Mouse (Mus musculus) neutrophil, adult 5-6 weeks (primary cell): ENCODE measurements around the gene Fam111a. TPM values are rescaled to one million over a fixed set of nuclear protein-coding genes. Genes with fewer than 3 reads are reported as not detected.
"Not testable (repeated sequence)": the region's sequence is repeated elsewhere in the genome, so short reads cannot be mapped to it uniquely, and the experiment has no call there.

Experiments used
- ATAC-seq: fragments of 151-379, 151-347 bp; 2 replicates; pipeline ENCODE4 v1.8.0; 2017; ENCODE audit warnings: mild to moderate bottlenecking, moderate TSS enrichment; ENCODE audit not compliant: insufficient number of reproducible peaks, poor library complexity, low FRiP score, severe bottlenecking; ENCODE audit errors: extremely low read depth
- total RNA-seq: library from RNA; stranded (forward); fragments of 200-1000 nt; gene quantifications from 2 replicates; pipeline ENCODE4 v1.2.3, GENCODE M21; 2017

Fam111a gene
- 326 and 339 TPM in 2 replicates for total RNA-seq

DNA sequence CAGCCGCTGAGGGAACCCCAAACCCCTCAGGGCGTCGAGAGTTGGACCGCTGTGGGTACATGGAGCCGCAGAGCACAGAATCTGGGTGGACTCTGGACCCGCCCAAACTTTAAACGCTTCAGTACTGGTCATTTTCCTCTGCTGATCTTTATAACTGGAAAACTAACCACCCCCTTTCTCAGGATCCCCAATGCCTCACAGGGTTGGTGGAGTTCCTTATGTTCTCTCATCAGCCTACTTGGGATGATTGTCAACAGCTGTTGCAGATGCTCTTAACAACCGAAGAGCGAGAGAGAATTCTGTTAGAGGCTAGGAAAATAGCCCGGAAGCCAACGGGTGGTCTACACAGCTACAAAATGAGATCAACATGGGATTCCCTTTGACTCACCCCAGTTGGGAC lies at the start of gene Fam111a:
TSS of gene Fam111a (plus strand) at position 301 of the 400 bp plus-strand sequence.
- ATAC-seq = not testable (repeated sequence)

DNA sequence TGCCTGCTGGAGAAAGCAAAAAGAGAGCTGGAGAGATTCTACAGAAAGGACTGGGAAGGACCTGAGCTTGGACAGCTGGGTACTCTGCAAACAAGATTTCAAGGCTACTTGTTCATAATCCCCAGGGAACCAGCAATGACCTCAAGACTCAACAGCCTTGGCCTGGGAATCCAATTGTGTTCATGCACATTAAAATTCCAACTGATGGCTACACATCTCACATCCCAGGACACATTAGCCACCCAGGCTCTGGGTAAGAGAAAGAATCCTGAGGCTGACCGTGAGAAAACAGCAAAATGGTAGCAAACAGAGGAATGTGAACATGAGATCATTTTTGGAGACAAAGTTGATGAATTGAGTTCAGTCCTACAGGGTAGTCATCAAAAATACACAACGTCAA lies 49.3 kb upstream of the Fam111a start:
- no peak for ATAC-seq

- ATAC-seq = no peak
These were observed 47.6 kb upstream of the Fam111a start for GRCm38 (mm10) chr19:12497909-12498308.

DNA sequence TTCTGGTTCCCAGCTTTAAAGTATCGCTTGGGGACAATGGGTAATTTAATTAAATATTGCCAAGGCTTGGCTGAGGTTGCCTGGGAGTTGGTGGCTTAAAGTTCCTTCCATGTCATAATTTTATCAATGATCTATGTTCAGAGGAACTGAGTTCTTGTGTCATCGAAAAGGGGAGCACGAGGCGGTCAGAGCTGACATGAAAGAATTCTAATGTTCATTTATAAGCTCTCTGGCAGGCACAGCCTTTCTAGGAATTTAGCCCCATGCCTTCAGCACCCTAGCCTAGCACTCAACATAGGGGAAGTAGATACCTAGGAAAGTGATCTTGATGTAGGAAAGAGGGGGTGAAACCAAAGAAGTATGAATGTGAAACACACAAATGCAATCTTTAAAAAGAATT lies 47.2 kb upstream of the Fam111a start:
- ATAC-seq = no peak

DNA sequence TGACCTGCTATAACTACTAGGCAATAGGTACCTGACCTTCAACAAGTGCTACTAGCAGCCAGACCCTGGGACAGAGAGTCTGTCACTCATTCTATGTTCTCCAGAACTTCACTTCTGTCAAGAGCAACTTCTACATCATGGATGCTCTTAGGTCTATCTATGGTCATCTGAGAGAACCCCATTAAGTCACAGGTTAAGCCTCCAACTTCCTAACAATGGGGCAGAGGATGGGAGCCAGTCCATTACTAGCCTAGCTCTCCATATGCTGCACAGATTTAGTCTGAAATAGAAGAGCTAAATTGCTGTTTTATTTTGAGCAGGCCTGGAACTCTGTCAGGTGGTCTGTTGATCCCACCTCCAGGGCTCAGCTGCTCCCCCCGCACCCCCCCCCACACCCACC lies 46.6 kb upstream of the Fam111a start:
- no peak for ATAC-seq

- ATAC-seq = no peak
These were observed 46.1 kb upstream of the Fam111a start for GRCm38 (mm10) chr19:12499485-12499884.

DNA sequence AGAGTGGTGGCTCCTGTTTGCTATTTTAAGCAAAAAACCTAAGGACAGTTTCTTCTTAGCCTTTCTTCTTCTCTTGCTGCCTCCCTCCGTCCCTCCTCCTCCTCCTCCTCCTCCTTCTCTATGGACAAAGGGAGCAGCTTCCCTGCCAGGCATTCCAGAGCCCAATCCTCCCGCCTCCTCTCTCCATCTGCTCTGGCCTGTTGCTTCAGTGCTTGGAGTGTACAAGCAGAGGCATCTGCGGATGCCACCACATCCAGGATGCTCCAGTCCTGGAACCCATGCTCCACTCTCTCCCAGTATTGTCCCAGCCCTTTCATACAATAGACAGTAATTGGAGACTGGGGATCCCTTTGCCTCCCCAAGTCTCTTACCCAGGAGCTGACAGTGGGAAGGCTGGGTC lies 45.4 kb upstream of the Fam111a start:
- ATAC-seq = no peak

DNA sequence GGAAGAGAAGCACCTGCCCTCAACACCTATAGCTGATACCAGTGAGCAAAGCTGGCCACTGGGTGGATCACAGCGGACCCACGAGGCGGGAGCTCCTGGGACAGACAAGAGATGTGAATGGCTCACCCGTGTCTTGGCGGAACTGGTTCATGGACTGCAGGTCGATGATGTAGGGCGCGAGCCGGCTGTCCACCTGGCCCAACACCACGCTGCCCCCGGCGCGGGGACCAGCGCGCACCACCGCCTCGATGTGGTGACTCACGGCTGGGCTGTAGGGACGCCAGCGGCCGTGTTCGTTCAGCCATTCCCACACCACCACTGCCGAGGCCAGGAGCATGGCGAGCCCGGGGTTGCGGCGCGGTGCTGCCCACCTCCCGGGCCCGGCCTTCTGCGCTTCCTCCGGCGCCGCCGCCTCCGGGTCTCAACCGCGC lies 44.6 kb upstream of the Fam111a start:
- peak; percentile 4; the same call in 1 of the 2 replicates for ATAC-seq

DNA sequence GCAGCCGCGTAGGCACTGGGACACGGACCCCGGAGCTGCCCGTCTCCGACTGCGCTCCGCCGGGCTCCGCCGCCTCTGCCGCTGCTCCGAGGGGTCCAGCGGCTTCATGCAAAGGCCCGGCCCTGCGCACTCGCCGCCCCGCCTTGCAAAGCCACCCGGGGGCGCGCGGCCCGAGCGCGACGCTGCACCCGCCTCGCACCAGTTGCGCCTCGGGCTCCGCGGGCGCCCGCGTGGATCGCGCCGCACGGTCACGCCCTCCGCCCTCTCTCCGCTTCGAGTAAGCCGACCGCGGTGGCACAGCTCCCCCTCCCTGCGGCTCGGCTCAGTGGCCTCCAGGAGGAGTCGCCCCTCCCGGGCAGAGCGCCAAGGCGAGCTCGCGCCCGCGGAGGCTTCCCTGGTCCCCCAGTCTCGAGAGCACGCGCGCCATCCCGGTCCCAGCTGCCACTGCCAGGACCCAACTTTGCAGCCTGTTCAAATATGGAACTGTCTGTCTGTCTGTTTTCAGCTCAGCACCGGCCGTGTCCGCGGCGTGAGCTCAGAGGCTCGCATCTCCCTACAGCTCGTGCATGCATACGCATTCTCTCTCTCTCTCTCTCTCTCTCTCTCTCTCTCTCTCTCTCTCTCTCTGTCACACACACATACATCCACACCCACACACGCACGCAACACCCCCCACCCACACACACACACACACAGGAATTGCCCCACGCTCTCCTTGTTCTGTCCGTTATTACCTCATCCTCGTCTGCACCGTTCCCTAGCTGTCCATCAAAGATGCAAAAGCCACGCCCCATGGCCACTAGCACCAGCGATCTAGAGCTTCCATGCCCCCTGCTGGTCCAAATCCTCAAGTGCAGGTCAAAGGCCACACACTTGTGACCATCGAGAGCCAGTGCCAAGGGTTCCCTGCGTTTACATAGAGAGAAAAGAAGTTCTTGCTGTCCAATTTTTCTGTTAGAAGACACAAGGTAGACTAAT lies 43.9 kb upstream of the Fam111a start, which contains the start of gene Dtx4:
TSS of gene Dtx4 (minus strand) at position 85 of the 978 bp plus-strand sequence.
- ATAC-seq = peak; percentile 99

DNA sequence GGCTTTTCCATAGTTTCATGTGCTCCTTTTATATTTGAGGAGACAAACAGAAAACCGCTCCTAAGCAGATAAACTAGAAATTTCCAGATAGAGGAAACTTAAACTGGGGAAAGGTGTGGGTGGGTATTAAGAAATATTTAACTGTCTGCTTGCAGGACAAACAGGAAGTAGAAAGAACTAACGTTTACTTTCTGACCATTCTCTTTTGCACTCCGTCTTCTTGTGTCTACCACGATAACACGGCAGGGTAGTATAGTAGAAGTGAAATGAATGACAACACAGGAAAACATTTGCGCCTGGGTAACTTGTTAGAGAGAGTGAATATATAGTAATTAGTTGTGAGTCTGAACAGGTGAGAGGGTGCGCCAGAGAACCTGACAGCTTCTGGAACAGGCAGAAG lies 42.8 kb upstream of the Fam111a start:
- ATAC-seq = no peak

DNA sequence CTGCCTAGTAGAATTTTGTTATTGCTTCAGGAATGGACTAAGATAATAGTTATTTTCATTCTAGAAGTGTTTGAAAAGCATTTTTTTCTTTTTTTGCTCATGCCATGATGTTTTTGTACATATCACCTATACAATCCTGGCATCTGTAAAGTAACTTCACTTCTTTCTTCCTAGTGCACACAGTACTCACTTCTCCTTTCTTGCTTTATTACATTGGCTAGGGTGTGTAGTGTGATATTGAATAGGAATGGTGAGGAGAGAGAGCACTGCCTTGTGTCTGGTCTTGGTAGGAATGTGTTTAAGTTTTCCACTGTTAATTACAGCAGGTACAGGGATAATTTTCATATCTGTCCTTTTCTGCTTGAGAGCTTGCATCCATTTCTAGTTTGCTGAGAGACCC lies 30.9 kb upstream of the Fam111a start:
- no peak for ATAC-seq

GRCm38 (mm10) chr19:12517671-12518540 lies 27.6 kb upstream of the Fam111a start:
- ATAC-seq = peak; percentile 89

- ATAC-seq = no peak
These were observed 27.0 kb upstream of the Fam111a start for GRCm38 (mm10) chr19:12518541-12518890.

DNA sequence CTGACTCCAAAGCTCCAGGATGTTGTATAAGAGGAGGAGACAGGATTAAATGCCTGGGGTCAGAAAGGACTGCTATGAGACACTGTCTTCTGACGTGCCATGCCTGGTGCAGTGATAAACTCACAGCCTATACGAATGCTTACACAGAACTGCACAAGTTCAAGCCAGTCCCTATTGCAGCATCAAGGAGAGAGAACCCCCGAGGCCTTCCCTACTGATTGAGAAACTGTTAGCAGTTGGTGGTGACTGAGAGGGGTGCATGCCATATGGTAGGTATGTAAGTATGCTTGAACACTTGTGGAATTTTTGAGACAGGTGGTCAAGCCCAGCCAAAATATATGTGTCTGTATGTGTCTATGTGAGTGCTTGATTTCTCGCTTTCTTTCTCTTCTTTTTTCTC lies 22.2 kb upstream of the Fam111a start:
- no peak for ATAC-seq

DNA sequence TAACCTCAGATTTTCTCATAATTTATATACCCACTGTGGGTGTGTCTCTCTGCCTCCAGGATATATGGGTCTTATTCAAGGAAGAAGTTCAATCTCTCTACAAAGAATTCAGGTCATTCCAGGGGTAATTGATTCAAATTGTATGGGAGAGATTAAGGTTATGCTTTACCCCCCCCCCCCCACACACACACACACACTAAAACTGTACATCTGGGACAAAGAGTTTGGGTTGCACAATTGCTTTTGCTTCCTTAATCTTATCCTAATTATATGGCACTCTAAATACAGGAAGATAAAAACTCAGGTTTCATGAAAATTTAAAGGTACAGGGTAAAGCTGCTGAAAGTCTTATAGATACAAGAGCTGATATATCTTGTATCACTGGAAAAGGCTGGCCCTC lies 8.4 kb upstream of the Fam111a start:
- ATAC-seq = no peak

DNA sequence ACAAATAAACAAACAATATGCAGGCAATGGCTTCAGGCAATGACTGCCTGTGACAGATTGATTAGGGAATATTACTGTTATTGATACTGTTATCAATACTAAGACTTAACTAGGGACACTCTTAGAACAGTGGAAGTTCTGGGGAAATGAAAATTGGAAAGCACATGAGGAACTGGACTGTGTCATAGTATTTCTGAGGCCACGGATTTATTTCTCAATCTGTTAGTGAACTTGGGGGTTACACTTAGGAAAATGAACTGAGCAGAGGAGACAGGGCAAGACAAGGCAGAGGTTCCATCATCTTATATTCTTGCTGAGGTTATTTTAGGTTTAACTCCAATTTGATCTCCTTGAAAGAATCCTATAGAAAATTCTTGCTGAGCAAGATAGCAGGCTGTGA lies 5.6 kb upstream of the Fam111a start:
- ATAC-seq = no peak

DNA sequence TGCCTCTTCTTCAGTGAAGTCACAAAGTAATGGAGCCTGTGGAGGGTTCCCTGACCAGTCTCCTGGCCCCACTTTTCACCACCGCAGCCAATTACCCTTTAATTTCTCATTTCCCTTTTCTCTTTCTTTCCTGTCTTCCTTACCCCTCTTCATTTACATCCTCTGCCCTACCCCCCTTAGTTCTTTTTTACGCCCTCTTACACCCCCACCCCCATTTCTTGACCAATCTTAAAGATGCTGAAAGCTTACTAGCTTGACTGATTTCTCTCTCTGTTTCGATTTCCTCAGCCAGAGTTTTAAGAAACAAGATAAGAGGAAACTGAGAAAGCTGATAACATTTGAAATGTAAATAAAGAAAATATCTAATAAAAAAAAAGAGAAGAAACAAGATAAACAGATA lies 4.8 kb upstream of the Fam111a start:
- no peak for ATAC-seq

GRCm38 (mm10) chr19:12541644-12542043 lies 3.9 kb upstream of the Fam111a start:
- ATAC-seq = peak; percentile 77

GRCm38 (mm10) chr19:12549166-12549565 lies 3.6 kb downstream of the Fam111a start:
- peak; percentile 60; the same call in 1 of the 2 replicates for ATAC-seq
